Mouse (Mus musculus) heart, embryonic 16.5 days (tissue): ENCODE measurements at regions not wholly inside any gene's neighbourhood (a gene's known extent, or its start where the extent isn't known, plus 50 kb on each side); places are given as distances from the start of the nearest gene placed in this dataset.

ENCODE experiments used
- ATAC-seq: fragments of 200-750 bp; cut with Nextera tagmentation; replicated peaks from 2 replicates; pipeline ENCODE4 v1.8.0; 2017; ENCODE audit warnings: moderate number of reproducible peaks; ENCODE audit not compliant: insufficient read depth, low FRiP score; ENCODE audit errors: extremely low read depth
- H3K27ac ChIP-seq: fragments of 300-500 bp; sonication (generic); 2 replicates; pipeline ENCODE4 v1.5.1; 2014; ENCODE audit warnings: mild to moderate bottlenecking, low read length, control low read depth, moderate library complexity
- H3K27me3 ChIP-seq: fragments of 300-500 bp; sonication (generic); 2 replicates; pipeline ENCODE4 v1.6.1; 2014; ENCODE audit warnings: low read length, mixed read lengths; ENCODE audit not compliant: control insufficient read depth, insufficient read depth
- H3K36me3 ChIP-seq: fragments of 300-500 bp; sonication (generic); 2 replicates; pipeline ENCODE4 v1.6.1; 2014; ENCODE audit not compliant: control insufficient read depth, insufficient read depth
- H3K4me1 ChIP-seq: fragments of 300-500 bp; sonication (generic); 2 replicates; pipeline ENCODE4 v1.6.1; 2014; ENCODE audit warnings: low read length, mixed read lengths; ENCODE audit not compliant: control insufficient read depth, insufficient read depth
- H3K4me2 ChIP-seq: fragments of 300-500 bp; sonication (generic); 2 replicates; pipeline ENCODE4 v1.6.1; 2014; ENCODE audit warnings: low read depth, mild to moderate bottlenecking, control low read depth, low read length
- H3K4me3 ChIP-seq: fragments of 300-500 bp; sonication (generic); 2 replicates; pipeline ENCODE4 v1.5.1; 2014; ENCODE audit warnings: mild to moderate bottlenecking, control low read depth, low read length
- H3K9ac ChIP-seq: fragments of 300-500 bp; sonication (generic); 2 replicates; pipeline ENCODE4 v1.6.1; 2014; ENCODE audit warnings: low read length, control low read depth
- H3K9me3 ChIP-seq: fragments of 300-500 bp; sonication (generic); replicated peaks from 2 replicates; pipeline ENCODE4 v1.6.1; 2016; ENCODE audit warnings: low read length; ENCODE audit not compliant: control insufficient read depth
- WGBS: fragments of 180-500 bp; shearing (Covaris S2); extraction: QIAGEN DNeasy Blood & Tissue Kit; methylation state at CpG from one replicate; pipeline ENCODE4 v1.1.7; 2014; 5-methylcytosine and 5-hydroxymethylcytosine counted together

- ATAC-seq, result no peak
Observed at GRCm38 (mm10) chr2:117759491-117760013, 352.1 kb upstream of the Thbs1 start.

DNA sequence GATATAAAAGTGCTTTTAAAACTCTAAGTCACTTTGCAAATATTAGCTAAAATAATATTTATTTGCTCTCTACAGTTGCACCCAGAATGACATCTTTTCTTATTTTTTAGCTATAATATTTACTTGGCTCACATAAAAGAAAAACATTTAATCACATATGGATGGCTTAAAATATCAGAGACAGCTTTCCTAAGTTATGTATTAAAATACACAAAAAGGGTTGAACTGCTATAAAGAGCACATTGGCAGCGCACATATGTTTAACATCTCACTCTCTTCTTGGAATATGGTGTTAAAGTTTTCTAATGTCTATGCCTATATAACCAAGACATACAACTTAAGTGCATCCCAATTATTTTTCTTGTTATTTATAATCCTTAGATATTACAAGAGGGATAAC lies 348.0 kb upstream of the Thbs1 start:
- no peak for ATAC-seq
- no peak overlapping the region for H3K4me3 ChIP-seq
- no peaks in the 10 kb centered on the region for H3K4me1 ChIP-seq
- WGBS, result 89% methylated on average over 1 of the region's 1 CpGs
- H3K9me3 ChIP-seq, result no peaks in the 10 kb centered on the region
- H3K27ac ChIP-seq, result no peak overlapping the region
- H3K9ac ChIP-seq, result no peak overlapping the region
- H3K4me2 ChIP-seq, result no peak overlapping the region
- H3K36me3 ChIP-seq, result no peaks in the 10 kb centered on the region
- no peaks in the 10 kb centered on the region for H3K27me3 ChIP-seq

More at GRCm38 (mm10) chr2:117759491-117760013, 352.1 kb upstream of the Thbs1 start:
- 73% methylated on average over 1 of the region's 1 CpGs for WGBS
- no peaks in the 10 kb centered on the region for H3K27me3 ChIP-seq
- no peak overlapping the region for H3K27ac ChIP-seq
- H3K4me3 ChIP-seq, result no peak overlapping the region
- no peak overlapping the region for H3K4me2 ChIP-seq
- H3K4me1 ChIP-seq, result no peaks in the 10 kb centered on the region
- H3K9me3 ChIP-seq, result no peaks in the 10 kb centered on the region
- no peak overlapping the region for H3K9ac ChIP-seq
- H3K36me3 ChIP-seq, result no peaks in the 10 kb centered on the region

- no peaks in the 10 kb centered on the region for H3K9me3 ChIP-seq
- no peak overlapping the region for H3K4me2 ChIP-seq
- no peaks in the 10 kb centered on the region for H3K27me3 ChIP-seq
- H3K9ac ChIP-seq, result no peak overlapping the region
- no peak overlapping the region for H3K27ac ChIP-seq
- no peaks in the 10 kb centered on the region for H3K4me1 ChIP-seq
- 71% methylated on average over 5 of the region's 5 CpGs for WGBS
- H3K36me3 ChIP-seq, result no peaks in the 10 kb centered on the region
- no peak overlapping the region for H3K4me3 ChIP-seq
- ATAC-seq, result no peak
Observed at GRCm38 (mm10) chr2:117765572-117765971, 346.1 kb upstream of the Thbs1 start.

DNA sequence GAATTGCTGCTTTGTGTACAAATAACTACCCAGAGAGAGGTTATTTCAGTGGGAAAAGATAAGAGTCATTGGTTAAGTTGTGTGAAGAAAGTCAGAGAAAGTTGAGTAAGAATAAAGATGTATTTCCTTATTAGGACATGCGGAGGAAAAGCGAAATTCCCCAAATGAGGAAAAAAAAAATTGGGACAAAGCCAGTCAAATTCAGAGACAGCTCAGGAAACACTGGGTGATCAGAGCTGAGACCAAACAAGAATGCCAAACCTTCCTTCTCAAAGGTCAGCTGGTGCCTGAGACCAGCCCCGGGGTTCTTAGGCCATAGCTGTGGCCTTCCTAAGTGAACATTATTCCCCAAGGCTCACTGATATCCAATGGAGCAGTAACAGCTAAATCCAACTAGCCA lies 345.2 kb upstream of the Thbs1 start:
- ATAC-seq, result no peak
- Histone ChIP-seq H3K27me3 (no peaks in the 10 kb centered on the region), H3K9ac (no peak overlapping the region), H3K27ac (no peak overlapping the region), H3K4me3 (no peak overlapping the region), H3K4me1 (no peaks in the 10 kb centered on the region), H3K4me2 (no peak overlapping the region), H3K9me3 (no peaks in the 10 kb centered on the region), H3K36me3 (no peaks in the 10 kb centered on the region)
- WGBS, result 76% methylated on average over 3 of the region's 3 CpGs

GRCm38 (mm10) chr2:117769402-117770114 lies 342.1 kb upstream of the Thbs1 start:
- Histone ChIP-seq H3K9ac (no peak overlapping the region), H3K9me3 (no peaks in the 10 kb centered on the region), H3K36me3 (no peaks in the 10 kb centered on the region), H3K4me3 (no peak overlapping the region), H3K27ac (no peak overlapping the region), H3K27me3 (no peaks in the 10 kb centered on the region), H3K4me2 (no peak overlapping the region), H3K4me1 (no peaks in the 10 kb centered on the region)
- ATAC-seq, result no peak
- 54% methylated on average over 7 of the region's 7 CpGs for WGBS

- no peaks in the 10 kb centered on the region for H3K4me1 ChIP-seq
- no peaks in the 10 kb centered on the region for H3K36me3 ChIP-seq
- no peak overlapping the region for H3K4me2 ChIP-seq
- H3K9ac ChIP-seq, result no peak overlapping the region
- no peak for ATAC-seq
- no peaks in the 10 kb centered on the region for H3K9me3 ChIP-seq
- H3K27me3 ChIP-seq, result no peaks in the 10 kb centered on the region
- WGBS, result 68% methylated on average over 3 of the region's 3 CpGs
- H3K4me3 ChIP-seq, result no peak overlapping the region
- H3K27ac ChIP-seq, result no peak overlapping the region
Observed at GRCm38 (mm10) chr2:117770115-117770485, 341.6 kb upstream of the Thbs1 start.

GRCm38 (mm10) chr2:117780287-117780686 lies 331.4 kb upstream of the Thbs1 start:
- Histone ChIP-seq H3K9ac (no peak overlapping the region), H3K9me3 (no peaks in the 10 kb centered on the region), H3K27me3 (no peaks in the 10 kb centered on the region), H3K36me3 (no peaks in the 10 kb centered on the region), H3K4me2 (no peak overlapping the region), H3K4me1 (no peaks in the 10 kb centered on the region), H3K4me3 (no peak overlapping the region), H3K27ac (no peak overlapping the region)
- WGBS, result 71% methylated on average over 3 of the region's 3 CpGs
- no peak for ATAC-seq

DNA sequence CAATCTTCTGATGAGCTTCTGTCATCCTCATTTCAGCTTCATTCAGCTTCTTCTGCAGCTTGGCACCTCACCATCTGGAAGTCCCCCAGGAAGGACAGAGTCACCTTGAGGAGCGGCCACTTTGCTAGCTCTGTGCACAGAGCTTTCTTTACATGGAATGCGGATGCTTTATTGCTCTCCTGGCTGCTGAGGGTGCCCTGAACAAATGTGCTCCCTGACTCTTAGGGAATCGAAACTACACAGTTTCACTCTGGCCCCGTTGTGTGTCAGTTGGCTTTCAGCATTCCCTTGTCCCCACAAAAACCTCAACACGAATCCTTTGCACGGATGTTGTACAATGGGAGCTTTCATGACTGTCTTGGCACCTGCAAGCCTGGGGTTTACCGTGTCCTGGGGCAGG lies 330.9 kb upstream of the Thbs1 start:
- no peak overlapping the region for H3K4me2 ChIP-seq
- H3K9ac ChIP-seq, result no peak overlapping the region

GRCm38 (mm10) chr2:117787321-117787720 lies 324.4 kb upstream of the Thbs1 start:
- no peaks in the 10 kb centered on the region for H3K4me1 ChIP-seq
- no peaks in the 10 kb centered on the region for H3K9me3 ChIP-seq
- H3K27me3 ChIP-seq, result no peaks in the 10 kb centered on the region
- H3K27ac ChIP-seq, result no peak overlapping the region
- ATAC-seq, result no peak
- no peak overlapping the region for H3K4me3 ChIP-seq
- H3K36me3 ChIP-seq, result no peaks in the 10 kb centered on the region
- WGBS, result 76% methylated on average over 1 of the region's 1 CpGs
- no peak overlapping the region for H3K4me2 ChIP-seq
- no peak overlapping the region for H3K9ac ChIP-seq

More for the DNA sequence above, 330.9 kb upstream of the Thbs1 start:
- Histone ChIP-seq H3K27ac (no peak overlapping the region), H3K9me3 (no peaks in the 10 kb centered on the region), H3K4me3 (no peak overlapping the region), H3K4me1 (no peaks in the 10 kb centered on the region), H3K27me3 (no peaks in the 10 kb centered on the region), H3K36me3 (no peaks in the 10 kb centered on the region)
- ATAC-seq, result no peak
- 61% methylated on average over 7 of the region's 7 CpGs for WGBS
